In the genomic region with DNA sequence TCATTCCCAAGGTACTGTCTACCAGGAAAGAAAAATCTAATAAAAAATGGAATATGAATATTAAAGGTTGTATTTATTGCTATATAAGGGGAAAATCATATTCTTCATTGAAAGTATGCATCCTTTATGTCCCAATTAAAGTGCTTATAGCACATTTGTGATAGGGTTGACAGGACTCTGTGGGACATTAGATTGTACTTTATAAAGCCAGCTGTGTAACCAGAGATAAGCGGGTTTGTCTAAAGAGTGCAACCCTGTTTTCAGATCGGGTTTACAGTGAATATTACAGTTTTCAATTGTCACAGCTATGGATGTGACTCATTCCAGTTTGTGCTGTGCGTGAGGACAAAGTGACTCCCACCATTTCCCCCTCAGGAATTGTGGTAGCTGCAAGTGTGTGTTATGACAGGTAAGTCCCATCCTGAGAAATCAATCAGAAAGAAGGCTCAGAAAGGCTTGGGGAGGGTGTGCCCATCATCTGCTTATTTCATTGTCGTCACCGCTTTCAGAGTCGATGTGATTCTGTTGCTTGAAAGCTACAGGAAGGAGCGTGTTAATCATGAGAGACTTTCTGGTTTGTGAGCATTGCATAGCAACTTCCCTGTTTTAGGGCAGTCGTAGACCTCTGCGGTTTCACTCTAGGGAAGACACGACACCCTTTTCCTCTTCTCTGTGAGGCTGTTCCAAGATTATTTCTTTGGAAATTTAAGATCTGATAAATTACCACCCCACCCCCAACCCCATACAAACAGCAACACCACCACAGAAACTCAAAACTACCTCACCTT, we compare ENCODE assay signal across 22 mouse cellular contexts. TPM values are rescaled to one million over a fixed set of nuclear protein-coding genes. Genes with fewer than 3 reads are reported as not detected.
A peak's percentile ranks its signal among the peaks of the same experiment; 100 is the strongest.
DNase-seq lines count a peak whose midpoint lies in the region; ATAC-seq lines count a peak whose summit lies in the region.
"Had no signal": no experiment of that assay in that cellular context is flagged by ENCODE, and none has a peak within 500 bp of the region (broad histone marks: within the 10 kb centered on the region; RNA-seq: fewer than 3 reads in every experiment).

No protein-coding gene starts in this region.

- ATAC-seq in hematopoietic stem cell, adult 5-6 weeks (replicated peaks in 1 of 2; ENCODE audit: insufficient read depth in 1 of 2, low FRiP score in 2 of 2, low TSS enrichment in 1 of 2, low read depth in 1 of 2, poor library complexity in 2 of 2, severe bottlenecking in 2 of 2): peak; percentile 88 to 95
- no peak for ATAC-seq in hindbrain, embryonic 16.5 days
- ATAC-seq in midbrain, embryonic 16.5 days: no peak

- H3K4me3 ChIP-seq in megakaryocyte, embryonic 14.5 days (replicated peaks): peak overlapping the region; percentile 33
- H3K4me3 ChIP-seq in hindbrain, embryonic 16.5 days (ENCODE audit: low read length): no peak overlapping the region
- no peak overlapping the region for H3K4me3 ChIP-seq in midbrain, embryonic 16.5 days (ENCODE audit: low read depth, low read length)
- H3K4me3 ChIP-seq: embryonic facial prominence, embryonic 12.5 days; limb, embryonic 12.5 days; lung, embryonic 15.5 days had no signal

- intact Hi-C loops in heart, postnatal 25 days (cut with DNase I): no loop called here

- peaks cover 5% of the 10 kb centered on the region for H3K36me3 ChIP-seq in megakaryocyte, embryonic 14.5 days (replicated peaks; ENCODE audit: low read length)
- H3K36me3 ChIP-seq in hindbrain, embryonic 16.5 days (ENCODE audit: control insufficient read depth, insufficient read depth, low read length): peaks cover 6% of the 10 kb centered on the region
- H3K36me3 ChIP-seq in midbrain, embryonic 16.5 days (ENCODE audit: control insufficient read depth, insufficient read depth, low read length): peaks cover 8% of the 10 kb centered on the region

- H3K9ac ChIP-seq in hindbrain, embryonic 16.5 days (ENCODE audit: low read depth, low read length): no peak overlapping the region
- H3K9ac ChIP-seq in midbrain, embryonic 16.5 days (ENCODE audit: low read depth, low read length): no peak overlapping the region
- H3K9ac ChIP-seq: embryonic facial prominence, embryonic 12.5 days; limb, embryonic 12.5 days; lung, embryonic 15.5 days had no signal

- 90% methylated on average over 10 of the region's 10 CpGs for WGBS in hindbrain, embryonic 16.5 days
- 88% methylated on average over 10 of the region's 10 CpGs for WGBS in midbrain, embryonic 16.5 days

- no peak overlapping the region for H3K4me2 ChIP-seq in hindbrain, embryonic 16.5 days (ENCODE audit: low read length)
- H3K4me2 ChIP-seq in midbrain, embryonic 16.5 days (ENCODE audit: low read length): no peak overlapping the region
- H3K4me2 ChIP-seq: embryonic facial prominence, embryonic 12.5 days; limb, embryonic 12.5 days; lung, embryonic 15.5 days; midbrain, embryonic 11.5 days had no signal

- H3K9me3 ChIP-seq in megakaryocyte, embryonic 14.5 days: no peaks in the 10 kb centered on the region
- no peaks in the 10 kb centered on the region for H3K9me3 ChIP-seq in hindbrain, embryonic 16.5 days (ENCODE audit: control insufficient read depth, low read length)
- no peaks in the 10 kb centered on the region for H3K9me3 ChIP-seq in midbrain, embryonic 16.5 days (replicated peaks; ENCODE audit: control insufficient read depth, low read length, poor library complexity, severe bottlenecking)
- H3K9me3 ChIP-seq: embryonic facial prominence, embryonic 12.5 days; limb, embryonic 12.5 days; lung, embryonic 15.5 days had no signal

- peaks cover 7% of the 10 kb centered on the region for H3K4me1 ChIP-seq in megakaryocyte, embryonic 14.5 days
- peaks cover 7% of the 10 kb centered on the region for H3K4me1 ChIP-seq in hindbrain, embryonic 16.5 days (ENCODE audit: control insufficient read depth, insufficient read depth, low read depth, low read length)
- H3K4me1 ChIP-seq in midbrain, embryonic 16.5 days (ENCODE audit: control insufficient read depth, insufficient read depth, low read length): peaks cover 8% of the 10 kb centered on the region; the same call in 1 of the 2 replicates

- peak; percentile 38 for DNase-seq in lung, postnatal 36 days
- DNase-seq in lung, postnatal 4 days: no peak
- DNase-seq in heart, postnatal 25 days (ENCODE audit: low spot score): no peak
- DNase-seq: B cell, adult 2 months; cerebellum, adult 11-12 months; gastrocnemius, postnatal 10 days; heart, postnatal 10 days; kidney, adult 2 months; kidney, postnatal 14 days; right cerebral cortex, postnatal 4 days; thymus, postnatal 4 days had no signal

- no peak overlapping the region for H3K27ac ChIP-seq in hindbrain, embryonic 16.5 days (ENCODE audit: low read depth, low read length)
- H3K27ac ChIP-seq in midbrain, embryonic 16.5 days (ENCODE audit: low read length): no peak overlapping the region
- H3K27ac ChIP-seq: embryonic facial prominence, embryonic 12.5 days; limb, embryonic 12.5 days; lung, embryonic 15.5 days had no signal

- H3K27me3 ChIP-seq in megakaryocyte, embryonic 14.5 days (replicated peaks): peaks cover 9% of the 10 kb centered on the region
- no peaks in the 10 kb centered on the region for H3K27me3 ChIP-seq in hindbrain, embryonic 16.5 days (replicated peaks; ENCODE audit: control insufficient read depth, insufficient read depth, low read length)
- H3K27me3 ChIP-seq in midbrain, embryonic 16.5 days (ENCODE audit: control insufficient read depth, insufficient read depth, low read depth, low read length): no peaks in the 10 kb centered on the region
- H3K27me3 ChIP-seq: embryonic facial prominence, embryonic 12.5 days; limb, embryonic 12.5 days; lung, embryonic 15.5 days had no signal

RNA-seq across cellular contexts. Expression of a gene that starts 9.8 kb away (rescaled TPM):
- 3.0 and 5.6 TPM in 2 replicates for total RNA-seq in hematopoietic stem cell, adult 5-6 weeks (2017)
- 0.16 TPM in 1 of 2 replicates, not detected in the other for polyA plus RNA-seq in megakaryocyte, embryonic 14.5 days (2012; ENCODE audit: insufficient read depth, low replicate concordance)
- 5.4 and 5.7 TPM in 2 replicates for polyA plus RNA-seq in hindbrain, embryonic 16.5 days (2015; fragmentation: Nextera tagmentation; extraction: Ambion mirVana)
- total RNA-seq in heart, postnatal 25 days (2021): 1 to 10 TPM; 9.0 to 9.3 TPM
- 7.2 and 9.5 TPM in 2 replicates for polyA plus RNA-seq in midbrain, embryonic 16.5 days (2015; fragmentation: Nextera tagmentation; extraction: Ambion mirVana)

RNA-seq across cellular contexts. Expression of a gene that starts 35.5 kb away (rescaled TPM):
- not detected in 2 replicates for total RNA-seq in hematopoietic stem cell, adult 5-6 weeks (2017)
- not detected in 2 replicates for polyA plus RNA-seq in megakaryocyte, embryonic 14.5 days (2012; ENCODE audit: insufficient read depth, low replicate concordance)
- 0.09 and 0.23 TPM in 2 replicates for polyA plus RNA-seq in hindbrain, embryonic 16.5 days (2015; fragmentation: Nextera tagmentation; extraction: Ambion mirVana)
- under 1 TPM in 1 of 2 experiments, not detected in 1; 0.34 TPM for total RNA-seq in heart, postnatal 25 days (2021)
- polyA plus RNA-seq in midbrain, embryonic 16.5 days (2015; fragmentation: Nextera tagmentation; extraction: Ambion mirVana): not detected in 2 replicates
- total RNA-seq: layer of hippocampus, adult 8-10 months; left cerebral cortex, adult 18-20 months had no signal
- polyA plus RNA-seq: embryonic facial prominence, embryonic 12.5 days; limb, embryonic 12.5 days; midbrain, embryonic 11.5 days; neural tube, embryonic 14.5 days had no signal

RNA-seq across cellular contexts. Expression of a gene that starts 50.9 kb away (rescaled TPM):
- total RNA-seq in hematopoietic stem cell, adult 5-6 weeks (2017): 138 and 166 TPM in 2 replicates
- polyA plus RNA-seq in megakaryocyte, embryonic 14.5 days (2012; ENCODE audit: insufficient read depth, low replicate concordance): 47.0 TPM in 1 of 2 replicates, not detected in the other
- polyA plus RNA-seq in hindbrain, embryonic 16.5 days (2015; fragmentation: Nextera tagmentation; extraction: Ambion mirVana): 274 and 298 TPM in 2 replicates
- 100 to 1,000 TPM; 896 to 959 TPM for total RNA-seq in heart, postnatal 25 days (2021)
- 255 and 256 TPM in 2 replicates for polyA plus RNA-seq in midbrain, embryonic 16.5 days (2015; fragmentation: Nextera tagmentation; extraction: Ambion mirVana)

Comparison
In these comparisons a context has a peak if more than half of its experiments do, and no peak if none do; other contexts are left out.
1. ATAC-seq: peak in hematopoietic stem cell, adult 5-6 weeks (2 of 2); none in hindbrain, embryonic 16.5 days (single experiment) and midbrain, embryonic 16.5 days (single experiment).